Mouse (Mus musculus) layer of hippocampus, postnatal 36 days (tissue): Measurements from ENCODE around the gene E330021D16Rik. TPM values are rescaled to one million over a fixed set of nuclear protein-coding genes. Genes with fewer than 3 reads are reported as not detected.
"Not testable (repeated sequence)": the region's sequence is repeated elsewhere in the genome, so short reads cannot be mapped to it uniquely, and the experiment has no call there.

ENCODE experiments used
- DNase-seq, 2 experiments: peaks; one replicate each; pipeline ENCODE4 v3.0.0; 2022
- total RNA-seq, 2 experiments: library from RNA; stranded (reverse); gene quantifications; 2 replicates each; pipeline ENCODE4 v1.2.3; 2021

The E330021D16Rik gene
- total RNA-seq: not detected

DNA sequence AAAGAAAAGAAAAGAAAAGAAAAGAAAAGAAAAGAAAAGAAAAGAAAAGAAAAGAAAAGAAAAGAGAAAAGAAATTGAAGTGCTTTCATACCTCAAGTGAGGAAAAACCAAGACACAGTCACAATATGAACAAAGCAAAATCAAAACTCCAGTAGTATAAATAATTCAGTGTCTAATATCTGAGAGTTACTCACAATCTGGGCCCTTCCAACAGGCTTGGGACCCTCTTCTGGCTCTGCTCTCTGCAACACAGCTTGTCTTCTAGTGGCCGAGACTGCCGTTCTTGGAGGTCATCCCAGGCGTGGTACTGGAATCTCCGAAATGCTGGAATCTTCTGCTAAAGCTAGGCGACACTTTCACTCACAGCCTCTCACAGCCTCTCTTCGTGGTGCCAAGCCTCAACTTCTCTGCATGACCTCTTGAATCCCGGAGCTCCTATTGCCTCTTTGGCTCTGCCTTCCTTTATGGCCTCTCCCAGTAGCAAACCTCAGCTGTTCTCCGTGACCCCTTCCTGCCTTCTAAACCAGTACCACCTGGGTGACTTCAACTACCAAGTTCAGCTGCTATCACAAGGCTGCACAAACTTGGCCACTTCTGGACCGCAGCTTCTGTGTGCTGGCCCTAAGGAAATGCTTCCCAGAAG lies at the start of gene E330021D16Rik:
Gene E330021D16Rik, minus strand, starts transcription at position 437 of the 643 bp plus-strand sequence.
- DNase-seq: no peak

DNA sequence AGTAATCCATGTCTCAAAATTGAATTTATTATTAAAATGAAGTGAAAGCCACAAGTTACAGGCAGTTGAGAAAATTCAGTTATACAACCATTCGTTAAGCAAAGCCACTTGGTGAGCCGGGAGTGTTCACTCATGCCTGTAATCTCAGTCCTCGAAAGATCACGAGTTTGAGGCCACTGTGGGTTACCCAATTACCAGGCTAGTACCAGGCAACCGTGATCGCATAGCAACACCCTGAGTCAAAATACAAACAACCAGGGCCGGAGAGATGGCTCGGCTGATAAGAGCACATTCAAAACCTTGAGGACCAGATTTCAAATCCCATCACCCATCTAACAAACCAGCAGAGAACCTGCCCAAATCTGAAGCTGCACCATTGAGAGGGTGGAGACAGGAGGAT lies 49.7 kb upstream of the E330021D16Rik start:
- DNase-seq: no peak

DNA sequence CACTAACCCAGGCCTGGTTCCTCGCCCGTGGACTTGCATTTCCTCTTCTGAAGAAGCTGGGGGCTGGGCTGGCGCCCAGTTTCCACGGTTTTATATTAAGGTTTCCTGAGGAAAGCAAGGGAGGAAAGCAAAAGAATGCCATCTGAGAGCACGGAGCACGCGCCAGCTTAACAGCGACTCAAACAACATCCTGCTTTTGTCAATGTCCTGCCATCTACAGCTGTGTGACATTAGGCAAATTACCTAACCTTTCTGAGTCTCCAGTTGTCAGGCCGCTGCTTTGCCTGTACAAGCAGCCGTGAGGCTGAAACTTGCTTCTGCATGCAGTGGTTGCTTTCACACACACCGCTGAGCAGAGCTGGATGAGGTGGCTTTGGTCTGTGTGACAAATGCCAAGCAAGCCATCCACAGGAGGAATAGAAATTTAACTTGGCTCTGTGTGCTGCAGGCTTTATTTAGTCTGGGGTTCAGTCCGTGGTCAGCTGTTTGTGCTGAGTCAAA lies 48.8 kb upstream of the E330021D16Rik start:
- DNase-seq: no peak

DNA sequence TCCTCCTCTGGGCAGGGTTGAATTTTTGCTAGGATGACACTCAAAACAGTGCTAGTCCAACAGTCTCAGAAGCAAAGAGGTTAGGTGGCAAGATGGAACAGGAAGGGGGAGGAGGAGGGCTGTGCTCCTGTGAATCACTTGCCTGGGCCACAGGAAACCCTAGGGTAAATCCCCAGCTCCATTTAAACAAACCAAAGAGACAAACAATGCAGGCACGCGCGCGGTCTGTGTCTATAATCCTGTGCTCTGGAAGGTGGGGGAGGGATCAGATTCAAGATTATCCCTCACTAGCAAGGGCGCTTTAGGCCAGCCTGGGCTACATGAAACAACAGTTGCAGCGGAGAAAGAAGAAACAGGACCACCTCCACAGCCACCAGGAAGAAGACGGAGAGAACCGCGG lies 48.1 kb upstream of the E330021D16Rik start:
- DNase-seq: no peak

DNA sequence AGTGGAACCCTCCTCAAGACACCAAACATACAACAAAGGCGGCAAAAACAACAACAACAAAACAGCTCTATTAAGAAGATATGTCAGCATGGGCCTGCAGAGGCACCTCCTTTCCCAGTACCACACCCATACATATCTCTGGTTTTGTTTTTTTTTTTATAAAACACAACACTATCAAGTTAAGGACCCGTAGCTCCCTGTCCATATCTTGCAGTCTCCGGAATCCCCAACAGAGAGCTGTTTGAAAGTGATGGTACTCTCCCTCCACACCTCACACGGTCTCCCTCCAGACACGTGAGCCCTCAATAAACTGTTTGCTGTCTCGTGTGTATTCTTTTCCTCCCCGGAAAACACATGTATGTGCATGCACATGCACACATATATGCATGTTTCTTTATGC lies 43.8 kb upstream of the E330021D16Rik start:
- DNase-seq: no peak

DNA sequence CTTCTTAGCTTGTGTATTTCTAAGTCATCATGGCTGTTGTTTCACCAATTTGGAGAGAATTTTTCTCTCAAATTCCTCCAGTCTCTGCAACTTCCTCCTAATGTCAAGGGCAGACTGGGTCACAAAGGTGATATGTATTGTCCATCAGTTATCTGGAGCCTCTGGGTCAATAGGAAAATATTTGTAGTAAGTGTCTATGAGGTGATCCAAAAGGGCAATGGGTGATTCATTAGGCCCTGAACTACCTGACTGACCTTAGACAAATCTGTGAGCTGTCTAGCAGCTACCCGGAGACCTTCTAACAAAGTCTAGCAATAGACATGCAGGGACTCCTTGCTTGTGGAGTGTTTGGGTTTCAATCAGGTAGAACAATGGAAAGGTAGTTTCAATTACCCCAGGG lies 40.9 kb upstream of the E330021D16Rik start:
- no peak for DNase-seq

DNA sequence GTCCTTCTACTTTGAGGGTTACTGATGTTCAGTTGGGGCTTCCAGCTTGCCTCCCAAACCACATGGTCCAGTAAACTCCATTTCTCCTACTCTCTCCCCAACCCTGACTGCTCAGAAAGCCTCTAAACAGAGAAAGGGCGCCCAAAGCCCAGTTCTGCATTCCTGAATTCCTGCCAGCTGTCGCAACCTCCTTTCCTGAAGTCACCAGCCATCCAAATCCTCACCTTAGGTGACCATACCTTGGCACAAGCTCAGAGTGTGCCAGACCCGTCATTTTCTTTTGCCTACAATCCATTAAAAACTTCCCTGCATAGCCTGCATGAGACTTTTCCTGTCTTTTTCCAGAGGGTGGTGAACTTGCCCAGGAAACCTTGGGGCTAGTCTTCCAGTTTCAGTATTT lies 40.3 kb upstream of the E330021D16Rik start:
- DNase-seq: no peak

DNA sequence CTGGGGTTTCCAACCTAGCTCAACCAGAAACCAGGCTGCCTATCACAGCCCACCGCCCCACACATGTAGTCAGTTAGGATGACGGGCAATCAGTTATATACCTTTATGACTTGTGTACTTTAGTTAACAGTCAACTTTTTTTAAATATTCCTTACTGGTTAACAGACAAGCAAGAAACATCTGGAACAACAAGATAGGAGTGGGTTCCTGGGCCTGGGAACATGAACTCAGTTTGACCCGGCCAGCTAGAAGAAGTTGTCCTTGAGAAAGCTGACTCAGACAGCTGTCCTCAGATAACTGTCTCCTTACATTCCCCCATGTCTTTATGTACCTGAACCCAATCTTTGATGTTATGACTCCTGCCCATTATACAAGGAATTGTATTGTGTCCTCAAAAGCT lies 37.3 kb upstream of the E330021D16Rik start:
- no peak for DNase-seq

DNA sequence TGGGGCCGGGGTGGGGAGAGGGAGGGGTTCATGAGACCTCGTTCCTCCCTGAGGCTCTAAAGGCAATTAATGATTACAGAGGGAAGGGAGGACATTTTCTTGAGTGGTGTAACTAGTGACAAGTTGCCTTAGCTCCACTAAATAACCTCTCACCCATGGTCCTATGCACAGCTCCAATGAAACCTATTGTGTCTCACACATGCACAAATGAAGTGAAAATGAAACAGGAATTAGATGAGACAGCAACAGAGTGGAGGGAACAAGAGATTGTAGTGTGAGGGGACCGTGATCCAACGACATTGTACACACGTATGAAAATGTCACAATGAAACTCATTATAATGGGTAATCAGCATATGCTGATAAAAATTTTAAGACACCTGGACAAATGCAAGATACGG lies 35.5 kb upstream of the E330021D16Rik start:
- DNase-seq: no peak

DNA sequence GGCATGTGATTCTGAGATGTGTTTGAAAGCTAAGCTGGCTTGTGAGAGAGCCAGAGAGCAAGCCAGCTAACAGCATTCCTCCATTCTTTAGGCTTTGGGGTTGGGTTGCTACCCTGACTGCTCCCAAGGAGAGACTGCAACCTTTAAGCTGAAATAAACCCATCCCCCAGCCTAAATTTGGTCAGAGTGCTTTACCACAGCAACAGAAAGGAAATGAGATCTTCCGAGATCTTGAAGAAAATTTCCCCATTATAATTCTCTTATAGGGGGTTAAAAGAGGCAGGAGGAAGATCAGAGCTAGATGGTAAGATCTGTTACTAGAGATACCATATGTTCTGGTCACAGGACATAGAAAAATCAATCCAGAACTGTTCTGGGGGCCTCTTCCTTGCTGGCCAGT lies 34.6 kb upstream of the E330021D16Rik start:
- DNase-seq: no peak

DNA sequence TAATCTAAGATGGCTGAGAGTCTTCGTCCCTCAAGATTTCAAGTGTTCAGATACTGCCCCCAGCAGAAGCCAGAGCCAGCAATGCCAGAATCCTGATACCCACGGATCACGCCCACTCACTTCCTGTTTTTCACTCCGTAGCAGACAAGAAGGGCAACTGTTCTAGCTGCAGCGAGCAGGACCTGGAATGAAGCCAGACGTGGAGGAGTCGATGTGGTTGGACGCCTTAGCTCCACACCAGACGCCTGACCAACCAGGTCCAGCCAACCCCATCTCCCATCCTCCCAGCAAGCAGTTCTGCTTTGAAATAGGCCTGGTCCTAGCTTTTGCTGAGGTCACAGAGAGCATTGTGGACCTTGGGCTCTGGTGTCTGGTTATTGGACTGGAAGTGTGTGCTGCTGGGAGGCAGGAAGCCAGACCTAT lies 33.9 kb upstream of the E330021D16Rik start:
- peak in 1 of 2 experiments; percentile 33 for DNase-seq

DNA sequence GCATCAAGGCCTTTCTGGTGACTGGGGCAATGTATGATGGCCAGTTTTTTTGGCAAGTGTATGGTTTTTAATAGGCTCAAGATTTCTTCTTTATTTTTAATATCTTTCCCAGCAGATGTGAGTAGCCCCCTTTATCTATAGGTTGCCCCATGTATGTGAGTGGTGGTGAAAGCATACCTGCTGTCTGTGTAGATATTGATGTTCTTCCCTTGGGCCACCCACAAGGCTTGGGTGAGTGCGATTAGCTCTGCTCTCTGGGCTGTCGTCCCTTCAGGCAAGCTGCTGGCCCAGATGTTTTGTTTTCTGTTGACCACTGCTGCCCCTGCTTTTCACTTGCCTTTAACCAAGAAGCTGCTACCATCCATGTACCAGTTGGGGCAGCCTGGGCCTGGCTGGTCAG lies 23.8 kb upstream of the E330021D16Rik start:
- not testable (repeated sequence) for DNase-seq

DNA sequence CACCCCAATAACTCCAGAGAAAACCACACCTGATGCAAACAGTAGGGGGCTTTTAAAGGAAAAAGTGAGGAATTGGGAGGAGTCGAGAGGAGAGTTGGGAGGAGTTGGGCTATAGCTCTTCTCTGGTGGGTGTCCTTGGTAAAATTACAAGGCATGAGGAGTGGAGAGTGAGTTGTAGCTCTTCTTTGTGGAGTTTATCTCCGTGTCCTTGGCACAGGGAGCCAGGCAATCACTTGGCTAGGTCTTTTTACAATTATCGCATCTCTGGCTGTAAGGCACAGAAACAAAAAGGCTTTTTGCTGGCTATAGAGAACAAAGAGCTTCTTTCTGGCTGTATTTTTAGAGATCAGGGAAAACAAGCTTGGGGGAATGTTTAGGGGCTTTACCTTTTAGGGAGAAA lies 20.8 kb upstream of the E330021D16Rik start:
- not testable (repeated sequence) for DNase-seq

DNA sequence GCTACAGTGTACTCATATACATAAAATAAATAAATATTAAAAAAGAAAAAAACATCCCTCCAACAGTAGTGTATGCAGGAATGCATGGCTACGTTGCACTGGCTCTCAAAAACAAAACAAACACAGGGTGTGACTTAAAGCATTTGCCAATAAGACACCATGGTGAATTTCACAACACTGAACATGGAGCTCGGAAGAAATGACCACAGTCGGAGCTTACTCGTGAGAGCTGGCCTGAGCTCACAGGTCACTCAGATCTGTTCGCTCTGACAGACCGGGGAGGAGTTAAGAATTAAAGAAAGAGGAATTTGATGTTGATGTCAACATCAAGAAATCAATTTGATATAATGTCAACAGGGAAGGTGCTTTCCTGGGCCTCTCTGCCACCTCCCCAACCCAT lies 18.2 kb upstream of the E330021D16Rik start:
- no peak for DNase-seq

DNA sequence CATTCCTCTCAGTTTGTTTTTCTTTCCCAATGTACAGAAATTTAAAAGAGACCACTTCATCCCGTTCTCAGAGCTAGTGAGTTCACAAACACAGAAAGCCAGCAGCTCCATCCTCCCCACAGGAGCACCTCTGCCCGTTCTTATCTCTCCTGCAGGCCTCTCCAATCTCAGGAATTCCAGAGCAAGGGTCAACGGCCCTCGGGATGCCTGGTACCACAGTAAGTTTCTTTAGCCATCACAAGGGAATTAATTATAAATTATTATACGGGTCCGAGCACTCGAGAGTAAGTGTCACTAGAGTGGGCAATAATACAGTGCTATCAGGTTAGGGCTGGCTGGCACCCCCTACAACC lies 16.5 kb upstream of the E330021D16Rik start:
- no peak for DNase-seq

DNA sequence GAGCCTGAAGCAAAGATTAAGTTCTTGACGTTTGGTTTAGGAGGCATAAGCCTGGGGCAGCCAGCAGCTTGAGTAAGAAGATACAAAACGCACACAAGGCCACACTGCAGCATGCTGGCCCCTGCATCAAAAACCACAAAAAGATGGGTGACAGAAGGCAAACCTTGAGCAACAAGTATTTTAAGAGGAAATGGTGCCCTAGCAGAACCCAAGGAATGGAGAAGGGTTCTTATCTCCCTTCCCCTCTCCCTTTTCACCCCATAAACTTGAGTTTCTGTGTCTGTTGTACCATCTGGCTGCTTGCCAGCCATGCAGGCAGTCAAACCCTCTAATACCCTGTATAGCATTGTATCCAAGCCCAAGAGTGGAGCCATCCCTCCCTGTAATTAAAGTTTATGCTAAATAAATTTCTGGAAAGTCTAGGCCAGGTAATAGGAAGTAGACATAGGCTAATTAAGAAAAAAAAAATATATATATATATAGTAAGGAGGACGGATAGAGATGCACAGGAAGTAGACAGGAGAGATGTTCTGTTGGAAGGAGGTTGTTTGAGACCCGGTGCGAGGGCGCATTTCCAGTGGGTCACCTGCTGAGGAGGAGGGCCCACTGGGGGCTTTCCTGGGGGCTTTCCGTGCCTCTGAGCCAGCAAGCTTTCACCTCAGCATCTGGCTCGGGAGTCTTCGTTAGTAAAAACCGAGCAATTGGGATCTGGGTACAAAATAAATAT lies 16.0 kb upstream of the E330021D16Rik start:
- DNase-seq: no peak

DNA sequence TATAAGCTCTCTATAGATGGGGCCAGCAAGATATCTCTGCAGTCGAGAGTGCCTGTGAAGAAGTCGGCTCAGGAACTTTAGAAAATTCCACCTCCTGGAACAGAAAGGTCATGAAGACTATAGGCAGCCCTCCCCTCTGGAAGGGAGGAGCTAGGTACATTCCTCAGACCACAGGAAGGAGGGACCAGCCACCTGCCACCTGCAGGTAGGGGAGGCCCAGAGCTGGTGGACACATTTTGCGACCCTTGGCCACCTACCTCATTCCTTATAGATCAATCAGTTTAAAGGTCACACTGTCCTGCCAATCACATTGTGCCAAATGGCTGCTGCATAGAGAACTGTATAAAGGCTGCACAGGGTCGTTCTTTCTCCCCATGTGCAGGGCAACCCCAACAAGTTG lies 14.1 kb upstream of the E330021D16Rik start:
- no peak for DNase-seq

DNA sequence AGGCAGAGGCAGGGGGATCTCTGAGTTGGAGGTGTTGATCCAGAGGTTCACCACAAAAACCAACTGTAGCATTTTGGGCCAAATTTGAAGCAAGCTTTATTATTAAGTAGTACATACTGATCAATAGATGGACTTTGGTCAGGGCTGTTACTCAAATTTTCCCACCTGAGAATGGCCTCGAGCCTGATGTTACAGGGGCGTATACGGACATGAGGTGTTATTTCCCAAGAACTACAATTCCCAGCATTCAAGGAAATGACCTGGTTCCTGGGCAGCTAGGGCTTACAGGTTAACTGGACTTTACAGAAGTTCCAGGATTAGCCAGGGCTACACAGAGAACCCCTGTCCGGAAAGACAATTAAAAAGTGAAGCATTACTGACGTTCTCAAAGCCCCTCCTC lies 13.0 kb upstream of the E330021D16Rik start:
- no peak for DNase-seq

DNA sequence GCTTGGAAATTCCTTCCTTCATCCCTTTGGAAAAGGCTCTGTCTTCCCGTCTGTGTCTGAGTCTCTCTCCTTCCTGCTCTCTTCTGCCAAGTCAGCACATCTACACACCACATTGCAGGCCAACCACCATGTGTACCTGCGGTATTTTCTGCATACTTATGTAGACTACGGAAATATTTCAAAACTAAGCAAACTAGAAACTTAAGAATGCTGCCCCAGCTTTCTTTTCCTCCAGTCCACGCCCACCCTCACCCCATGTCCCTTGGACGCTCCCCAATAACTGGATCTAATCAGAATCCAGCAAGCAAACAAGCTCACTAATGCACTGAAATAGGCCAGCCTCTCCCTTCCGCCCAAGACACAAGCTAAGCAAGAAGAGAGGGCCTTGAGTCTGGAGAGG lies 11.9 kb upstream of the E330021D16Rik start:
- no peak for DNase-seq

DNA sequence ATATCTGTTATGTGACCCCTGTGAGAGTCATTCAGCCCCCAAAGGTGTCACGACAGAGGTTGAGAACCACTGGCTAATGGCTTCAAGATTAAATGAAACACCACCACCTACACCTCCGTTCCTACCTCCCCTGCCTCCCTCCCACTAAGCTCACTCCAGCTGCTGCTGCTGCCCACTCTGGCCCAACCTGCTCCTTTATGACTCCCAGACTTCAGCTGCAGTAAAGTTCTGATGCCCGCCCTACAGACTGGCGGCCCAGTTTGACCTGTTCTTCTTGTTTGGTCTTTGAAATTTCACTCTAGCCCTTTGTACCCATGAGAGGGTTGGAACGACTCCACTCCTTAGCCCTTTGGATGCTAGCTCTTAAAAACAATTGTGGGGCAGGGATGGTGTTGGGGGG lies 10.6 kb upstream of the E330021D16Rik start:
- no peak for DNase-seq

DNA sequence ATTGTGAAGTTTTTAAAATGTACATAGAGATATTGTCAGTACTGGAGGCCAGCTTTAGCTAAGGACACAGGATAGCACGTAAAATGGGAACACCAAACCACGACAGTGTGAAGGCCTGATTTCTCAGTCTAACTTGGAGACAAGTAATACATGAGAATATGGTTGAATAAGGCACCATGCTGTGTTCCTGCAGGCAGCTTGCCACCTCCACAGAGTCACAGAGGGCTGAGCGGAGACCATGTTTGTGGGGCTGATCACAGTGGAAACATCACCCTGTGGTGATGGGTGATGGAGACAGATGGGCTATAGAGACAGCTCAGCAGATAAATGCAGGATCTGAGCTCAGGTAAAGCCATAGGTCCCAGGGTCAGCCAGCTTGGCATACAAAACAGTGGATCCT lies 8.8 kb upstream of the E330021D16Rik start:
- DNase-seq: no peak

DNA sequence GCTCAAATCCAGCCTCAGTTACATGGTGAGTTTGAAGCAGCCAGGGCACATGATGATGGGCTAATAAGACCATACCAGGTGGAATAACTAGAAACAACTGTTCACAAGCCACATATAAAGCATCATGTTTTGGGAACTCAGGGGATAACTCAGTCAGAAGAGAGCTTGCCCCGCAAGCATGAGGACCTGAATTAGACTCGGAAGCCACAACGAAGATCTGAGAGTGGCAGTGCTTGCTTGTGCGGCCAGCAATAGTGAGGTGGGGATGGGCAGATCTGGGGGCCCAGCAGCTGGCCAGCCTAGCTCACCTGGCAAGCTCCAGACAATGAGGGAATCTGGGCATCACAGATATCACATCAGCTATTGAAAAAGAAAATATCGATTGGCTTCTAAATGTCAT lies 7.8 kb upstream of the E330021D16Rik start:
- DNase-seq: no peak

DNA sequence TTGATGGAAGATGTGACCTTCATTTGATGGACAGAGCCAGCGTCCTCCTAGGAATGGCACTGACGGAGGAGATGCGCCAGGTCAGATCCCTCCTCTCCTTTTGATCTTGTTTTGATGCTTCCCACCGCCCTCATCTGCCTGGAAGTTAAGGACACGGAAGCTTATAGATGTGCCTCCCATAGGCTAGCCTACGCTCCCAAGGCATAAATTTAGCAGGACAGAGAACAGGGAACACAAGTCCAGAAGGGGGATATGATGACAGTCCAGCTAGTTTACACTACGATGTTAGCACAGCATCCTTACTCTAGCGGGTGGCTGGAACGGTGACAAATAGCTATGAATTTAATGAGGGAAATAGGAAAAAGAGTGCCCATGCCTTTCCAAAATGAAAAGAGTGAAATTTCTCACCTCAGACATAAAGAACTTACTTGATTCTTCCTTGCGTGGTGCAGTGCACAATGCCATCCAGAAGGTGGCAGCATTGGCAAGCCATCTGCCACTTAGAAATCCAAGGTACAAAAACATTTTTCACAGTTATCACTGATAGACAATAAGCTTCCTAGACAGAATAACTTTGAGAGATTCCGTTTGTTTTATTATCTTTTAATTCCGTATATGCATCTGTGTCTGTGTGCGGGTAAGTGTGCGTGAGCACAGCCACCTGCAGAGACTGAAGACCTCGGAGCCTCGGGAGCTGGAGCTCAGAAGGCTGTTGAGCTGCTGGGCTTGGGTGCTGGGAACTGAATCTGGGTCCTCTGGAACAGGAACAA lies 6.9 kb upstream of the E330021D16Rik start:
- peak; percentile 45 to 60 for DNase-seq

DNA sequence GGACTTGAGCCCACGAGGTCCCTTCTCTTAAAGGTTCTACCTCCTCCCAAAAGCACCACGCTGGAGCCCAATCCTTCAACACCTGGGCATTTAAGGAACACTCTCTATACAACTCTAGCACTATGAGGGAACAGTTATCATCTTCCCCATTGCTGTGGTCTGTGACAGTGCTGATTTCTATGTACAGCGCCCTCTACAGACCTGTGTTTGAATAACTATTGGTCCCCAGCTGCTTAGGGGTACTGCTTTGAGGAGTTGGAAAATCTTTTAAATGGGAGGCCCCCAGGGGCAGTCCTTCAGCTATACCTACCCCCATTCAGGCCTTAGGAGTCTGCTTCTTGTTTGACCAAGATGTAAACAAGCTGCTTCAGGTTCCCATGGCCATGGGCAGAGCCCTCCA lies 5.7 kb upstream of the E330021D16Rik start:
- DNase-seq: no peak
